Mouse (Mus musculus) liver, embryonic 16.5 days (tissue): ENCODE measurements around the gene Tmem267. TPM values are rescaled to one million over a fixed set of nuclear protein-coding genes. Genes with fewer than 3 reads are reported as not detected.

Experiments
- ATAC-seq: fragments of 200-750 bp; cut with Nextera tagmentation; 2 replicates; pipeline ENCODE4 v1.8.0; 2017; ENCODE audit warnings: low read depth, mild to moderate bottlenecking, moderate number of reproducible peaks, moderate library complexity
- H3K27ac ChIP-seq: fragments of 300-500 bp; sonication (generic); 2 replicates; pipeline ENCODE4 v1.5.1; 2014; ENCODE audit warnings: mild to moderate bottlenecking, low read length
- H3K27me3 ChIP-seq: fragments of 300-500 bp; sonication (generic); 2 replicates; pipeline ENCODE4 v1.6.1; 2014; ENCODE audit warnings: low read depth, low read length, mixed read lengths; ENCODE audit not compliant: control insufficient read depth, insufficient read depth
- H3K36me3 ChIP-seq: fragments of 300-500 bp; sonication (generic); 2 replicates; pipeline ENCODE4 v1.6.1; 2014; ENCODE audit warnings: mild to moderate bottlenecking; ENCODE audit not compliant: control insufficient read depth, insufficient read depth
- H3K4me1 ChIP-seq: fragments of 300-500 bp; sonication (generic); 2 replicates; pipeline ENCODE4 v1.6.1; 2014; ENCODE audit warnings: low read depth, low read length, mixed read lengths; ENCODE audit not compliant: control insufficient read depth
- H3K4me2 ChIP-seq: fragments of 300-500 bp; sonication (generic); 2 replicates; pipeline ENCODE4 v1.6.1; 2014; ENCODE audit warnings: low read depth, low read length, mixed read lengths
- H3K4me3 ChIP-seq: fragments of 300-500 bp; sonication (generic); 2 replicates; pipeline ENCODE4 v1.5.1; 2014; ENCODE audit warnings: low read depth, mild to moderate bottlenecking, low read length
- H3K9ac ChIP-seq: fragments of 300-500 bp; sonication (generic); 2 replicates; pipeline ENCODE4 v1.6.1; 2014; ENCODE audit warnings: low read depth, low read length
- H3K9me3 ChIP-seq: fragments of 300-500 bp; sonication (generic); replicated peaks from 2 replicates; pipeline ENCODE4 v1.6.1; 2016; ENCODE audit warnings: low read length; ENCODE audit not compliant: control insufficient read depth
- WGBS: fragments of 180-500 bp; shearing (Covaris S2); extraction: QIAGEN DNeasy Blood & Tissue Kit; methylation state at CpG from one replicate; pipeline ENCODE4 v1.1.7; 2014; ENCODE audit not compliant: insufficient replicate concordance; 5-methylcytosine and 5-hydroxymethylcytosine counted together
- polyA plus RNA-seq: library from polyadenylated mRNA; unstranded; fragments of >200 nt; fragmentation: Nextera tagmentation; extraction: Ambion mirVana; gene quantifications from 2 replicates; pipeline ENCODE4 v1.2.1, GENCODE M21; 2015

The Tmem267 gene
- polyA plus RNA-seq = 0.33 and 0.35 TPM in 2 replicates

DNA sequence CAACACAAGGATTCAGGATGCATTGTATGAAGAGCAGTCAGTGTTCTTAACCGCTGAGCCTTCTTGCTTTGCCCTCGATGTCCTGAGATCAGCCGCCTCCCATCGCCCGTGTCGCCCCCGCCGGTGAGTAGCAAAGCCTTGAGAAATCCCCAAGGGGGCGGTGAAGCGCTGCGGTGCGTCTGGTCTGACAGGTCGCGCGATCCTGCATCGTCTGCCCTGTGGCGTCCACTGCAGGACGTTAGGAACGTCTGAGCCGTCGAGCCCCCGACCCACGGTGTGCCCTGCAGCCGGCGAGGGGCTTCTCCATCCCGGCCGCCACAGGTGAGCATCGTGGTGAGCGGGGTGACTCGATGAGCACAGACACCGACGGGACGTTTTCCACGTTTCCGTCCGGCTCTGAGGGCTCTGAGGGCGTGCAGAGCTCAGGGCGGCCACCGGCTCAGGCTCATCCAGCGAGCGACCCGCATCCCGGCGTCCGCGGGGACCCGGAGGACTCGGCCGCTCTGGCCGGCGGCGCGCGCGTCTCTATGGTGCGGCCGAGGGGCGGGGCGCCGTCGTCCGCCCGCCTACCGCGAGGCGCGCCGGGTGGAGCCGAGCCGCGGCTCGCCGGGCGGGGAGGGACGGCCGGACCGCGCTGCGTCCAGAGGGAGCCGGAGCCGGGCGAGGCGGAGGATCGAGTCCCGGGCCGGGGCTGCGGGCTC lies at the start of gene Tmem267, which contains the start of gene 3110070M22Rik:
TSS of gene Tmem267 (plus strand) at position 160 of the 701 bp plus-strand sequence.
TSS of gene 3110070M22Rik (minus strand) at position 504 of the 701 bp plus-strand sequence.
- peaks cover 7% of the 10 kb centered on the region for H3K36me3 ChIP-seq
- H3K9ac ChIP-seq = peak within 1 kb of the TSS; percentile 50
- no peak; the same call in 1 of the 2 replicates for ATAC-seq
- no peaks in the 10 kb centered on the region for H3K27me3 ChIP-seq
- peak within 1 kb of the TSS; percentile 47 for H3K4me2 ChIP-seq
- no peaks in the 10 kb centered on the region for H3K4me1 ChIP-seq
- H3K9me3 ChIP-seq = peaks cover 8% of the 10 kb centered on the region
- 74% methylated on average over 87 of the region's 87 CpGs for WGBS
- no peak within 1 kb of the TSS for H3K27ac ChIP-seq
- H3K4me3 ChIP-seq = no peak within 1 kb of the TSS; the same call in 1 of the 2 replicates

DNA sequence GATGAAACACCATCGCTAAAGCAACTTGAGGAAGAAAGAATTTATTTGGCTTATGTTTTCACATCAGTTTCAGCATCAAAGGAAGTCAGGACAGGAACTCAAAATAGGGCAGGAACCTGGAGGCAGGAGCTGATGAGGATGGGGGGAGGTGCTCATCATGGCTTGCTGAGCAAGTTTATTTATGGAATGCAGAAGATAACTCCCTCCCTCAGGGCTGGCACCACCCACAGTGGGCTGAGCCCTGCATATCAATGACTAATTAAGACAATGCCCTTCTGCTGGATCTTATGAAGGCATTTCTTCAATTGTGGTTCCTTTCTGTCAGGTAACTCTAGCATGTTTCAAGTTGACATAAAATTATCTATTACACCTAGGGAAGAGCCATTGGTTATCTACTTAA lies 45.6 kb upstream of the Tmem267 start:
- no peaks in the 10 kb centered on the region for H3K9me3 ChIP-seq
- H3K4me3 ChIP-seq = no peak overlapping the region
- H3K4me1 ChIP-seq = no peaks in the 10 kb centered on the region
- peak; percentile 41; the same call in 1 of the 2 replicates for ATAC-seq
- H3K9ac ChIP-seq = no peak overlapping the region
- no peak overlapping the region for H3K4me2 ChIP-seq
- H3K36me3 ChIP-seq = peaks cover 22% of the 10 kb centered on the region
- WGBS = 58% methylated on average over 1 of the region's 1 CpGs
- no peak overlapping the region for H3K27ac ChIP-seq
- H3K27me3 ChIP-seq = no peaks in the 10 kb centered on the region

DNA sequence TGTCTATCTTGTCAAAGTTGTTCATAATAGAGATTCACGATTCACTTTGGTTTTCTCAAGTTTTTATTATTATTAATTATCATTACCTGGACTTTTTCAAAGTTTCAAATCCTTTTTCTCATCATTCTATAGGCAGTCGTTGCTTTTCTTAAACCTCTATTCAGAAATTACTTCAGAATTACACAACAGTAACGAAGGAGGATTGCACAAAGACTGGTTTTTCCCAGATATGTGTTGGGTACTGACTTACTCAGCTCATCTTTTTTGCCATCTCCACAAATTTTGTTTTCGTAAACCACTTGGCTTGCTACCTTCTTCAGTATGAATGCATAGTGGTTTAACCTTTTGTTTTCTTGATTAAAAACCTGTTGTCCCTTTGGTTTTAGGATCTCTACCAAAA lies 34.3 kb upstream of the Tmem267 start:
- Histone ChIP-seq H3K27me3 (no peaks in the 10 kb centered on the region), H3K9me3 (no peaks in the 10 kb centered on the region; the same call in 1 of the 2 replicates), H3K4me3 (no peak overlapping the region), H3K36me3 (peaks cover 30% of the 10 kb centered on the region), H3K4me1 (no peaks in the 10 kb centered on the region), H3K9ac (no peak overlapping the region), H3K27ac (no peak overlapping the region), H3K4me2 (no peak overlapping the region)
- ATAC-seq = no peak
- 71% methylated on average over 4 of the region's 4 CpGs for WGBS

DNA sequence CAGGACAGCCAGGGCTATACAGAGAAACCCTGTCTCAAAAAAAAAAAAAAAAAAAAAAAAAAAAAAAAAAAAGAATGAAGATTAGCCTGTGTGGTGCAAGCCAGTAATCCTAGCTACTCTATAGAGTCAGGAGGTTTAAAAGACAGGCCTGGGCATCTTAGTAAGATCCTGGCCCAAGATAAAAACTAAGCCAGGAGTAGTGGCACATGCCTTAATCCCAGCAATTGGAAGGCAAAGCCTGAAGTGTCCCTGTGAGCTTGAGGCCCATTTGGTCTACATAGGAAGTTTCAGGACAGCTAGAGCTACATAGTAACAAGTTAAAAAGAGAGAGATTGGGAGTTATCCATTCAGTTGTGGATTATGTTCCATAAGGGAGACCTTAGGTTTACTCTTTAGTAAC lies 32.8 kb upstream of the Tmem267 start:
- Histone ChIP-seq H3K9ac (no peak overlapping the region), H3K27me3 (no peaks in the 10 kb centered on the region), H3K36me3 (peaks cover 25% of the 10 kb centered on the region), H3K9me3 (no peaks in the 10 kb centered on the region; the same call in 1 of the 2 replicates), H3K4me2 (no peak overlapping the region), H3K4me3 (no peak overlapping the region), H3K27ac (no peak overlapping the region), H3K4me1 (no peaks in the 10 kb centered on the region)
- no peak for ATAC-seq

DNA sequence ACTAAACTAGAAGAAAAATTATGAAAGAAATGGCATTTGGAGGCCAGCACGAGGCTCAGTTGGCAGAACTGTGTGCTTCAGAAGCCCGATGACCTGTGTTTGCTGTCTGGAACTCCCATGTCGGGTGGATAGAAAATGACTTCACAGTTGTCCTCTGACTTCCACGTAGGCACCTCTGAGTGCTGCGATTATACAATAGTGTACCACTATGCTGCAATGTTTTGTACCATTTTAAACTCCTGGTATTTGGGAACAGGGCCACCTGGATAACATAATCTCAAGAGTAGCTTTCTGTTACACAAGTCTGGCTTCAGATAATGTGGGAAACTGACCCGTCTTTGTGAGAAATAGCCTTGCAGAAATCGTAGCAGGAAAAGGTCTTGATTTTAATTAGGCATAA lies 31.5 kb upstream of the Tmem267 start:
- no peak for ATAC-seq
- WGBS = 76% methylated on average over 7 of the region's 7 CpGs
- Histone ChIP-seq H3K36me3 (peaks cover 14% of the 10 kb centered on the region), H3K9ac (no peak overlapping the region), H3K27ac (no peak overlapping the region), H3K9me3 (no peaks in the 10 kb centered on the region), H3K4me2 (no peak overlapping the region), H3K27me3 (no peaks in the 10 kb centered on the region), H3K4me1 (no peaks in the 10 kb centered on the region), H3K4me3 (no peak overlapping the region)

DNA sequence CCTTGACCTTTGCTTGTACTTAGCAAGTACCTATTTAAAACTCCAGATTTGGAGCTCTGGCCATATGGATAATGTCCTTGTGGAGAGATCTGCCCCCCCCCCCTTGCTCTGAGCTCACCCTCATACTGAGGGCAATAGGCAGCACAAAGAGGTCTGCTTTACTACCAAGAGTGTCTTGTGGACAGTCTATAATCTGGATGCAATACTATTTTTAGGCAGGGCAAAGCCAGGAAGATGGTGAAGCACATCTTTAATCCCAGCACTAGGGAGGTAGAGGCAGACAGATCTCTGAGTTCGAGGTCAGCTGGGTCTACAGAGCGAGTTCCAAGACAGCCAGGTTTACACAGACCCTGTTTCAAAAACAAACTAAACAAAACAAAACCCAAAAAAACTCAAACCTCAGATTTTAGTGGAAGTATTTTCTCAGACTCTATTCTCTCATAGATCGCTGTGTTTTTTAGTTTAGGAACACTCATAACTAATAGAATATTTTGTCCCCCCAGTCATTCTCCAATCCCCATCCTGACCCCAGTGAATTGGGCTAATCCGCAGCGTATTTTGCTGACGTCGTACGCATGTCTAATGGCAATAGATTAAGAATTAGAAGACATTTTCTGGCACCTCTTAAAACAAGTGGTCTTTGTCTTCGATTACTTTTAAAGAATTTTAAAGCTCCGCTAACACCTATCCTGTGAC lies 25.8 kb upstream of the Tmem267 start:
- Histone ChIP-seq H3K9ac (peak overlapping the region; percentile 70), H3K27ac (peak overlapping the region; percentile 84), H3K4me2 (peak overlapping the region; percentile 62), H3K9me3 (no peaks in the 10 kb centered on the region), H3K36me3 (no peaks in the 10 kb centered on the region; the same call in 1 of the 2 replicates), H3K27me3 (no peaks in the 10 kb centered on the region), H3K4me3 (peak overlapping the region; percentile 75), H3K4me1 (peaks cover 9% of the 10 kb centered on the region)
- 9% methylated on average over 10 of the region's 10 CpGs for WGBS
- ATAC-seq = peak; percentile 57

DNA sequence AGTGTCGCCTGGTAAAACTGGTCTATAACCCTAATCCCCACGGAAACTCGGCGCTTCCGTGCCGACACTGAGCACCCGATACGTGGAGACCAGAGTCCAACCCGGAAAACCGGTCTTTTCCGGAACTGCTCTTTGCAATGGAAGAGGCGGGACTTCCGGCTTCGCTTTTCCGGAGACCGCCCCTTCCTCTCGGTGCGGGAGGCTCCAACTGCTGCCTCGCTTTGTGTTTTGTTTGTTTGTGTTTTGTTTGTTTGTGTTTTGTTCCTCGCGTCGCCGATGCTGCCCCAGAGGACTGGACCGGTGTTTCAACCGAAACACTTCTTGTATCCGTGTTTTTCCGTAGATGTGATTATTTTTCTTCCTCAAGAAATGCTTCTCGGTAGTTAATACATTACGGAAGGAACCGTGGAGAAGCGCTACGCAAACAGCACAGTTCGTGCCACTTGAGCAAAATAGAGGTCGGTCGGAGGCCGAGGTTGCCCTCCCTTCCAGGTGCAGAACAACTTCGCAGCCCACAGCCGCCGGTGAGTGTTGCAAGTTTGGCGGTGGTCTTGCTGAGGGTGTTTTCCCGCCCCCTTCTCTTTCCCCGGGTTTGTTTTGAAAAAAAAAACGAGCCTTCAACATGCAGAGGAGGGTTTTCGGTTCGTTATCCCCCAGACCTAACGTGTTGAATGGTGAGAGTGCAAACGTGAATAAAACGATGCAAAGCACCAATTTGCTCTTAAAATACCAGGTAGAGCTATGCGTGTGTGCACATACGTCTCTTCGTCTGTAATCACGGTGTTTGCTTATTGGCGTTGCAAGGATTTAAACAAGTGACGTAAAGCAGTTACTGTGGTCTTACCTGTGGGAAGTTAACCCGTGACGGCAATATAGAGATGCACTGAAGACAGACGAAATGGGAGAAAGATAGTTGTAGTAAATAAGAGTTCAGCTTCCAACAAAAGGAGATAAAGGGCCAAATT lies 25.0 kb upstream of the Tmem267 start, which contains the start of gene 4833420G17Rik:
TSS of gene 4833420G17Rik (plus strand) at position 173 of the 965 bp plus-strand sequence.
- peak; percentile 99 for ATAC-seq
- Histone ChIP-seq H3K9ac (peak within 1 kb of the TSS; percentile 70), H3K4me1 (peaks cover 9% of the 10 kb centered on the region), H3K27me3 (no peaks in the 10 kb centered on the region), H3K27ac (peak within 1 kb of the TSS; percentile 84), H3K9me3 (no peaks in the 10 kb centered on the region), H3K4me3 (peak within 1 kb of the TSS; percentile 75), H3K4me2 (peak within 1 kb of the TSS; percentile 83), H3K36me3 (no peaks in the 10 kb centered on the region; the same call in 1 of the 2 replicates)
- WGBS = 6% methylated on average over 57 of the region's 57 CpGs

DNA sequence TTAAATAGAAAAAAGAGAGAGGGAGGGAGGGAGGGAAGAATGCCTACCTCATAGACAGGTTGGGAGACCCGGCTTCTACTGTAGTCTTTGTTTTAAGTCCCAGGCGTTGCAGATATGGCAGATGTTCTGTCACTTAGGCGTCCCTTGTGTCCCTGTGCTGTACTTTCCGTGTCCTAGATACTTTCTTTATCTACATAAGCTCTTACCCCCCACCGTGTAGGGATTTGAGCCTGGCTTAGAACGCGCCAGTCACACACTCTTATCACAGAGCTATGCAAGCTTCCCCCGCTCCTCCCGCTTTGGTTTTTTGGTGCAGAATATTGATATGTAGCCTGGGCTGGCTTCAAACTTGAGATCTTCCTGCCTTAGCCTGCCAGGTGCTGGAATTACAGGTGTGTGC lies 11.2 kb upstream of the Tmem267 start:
- Histone ChIP-seq H3K27me3 (no peaks in the 10 kb centered on the region), H3K9ac (no peak overlapping the region), H3K4me1 (no peaks in the 10 kb centered on the region), H3K27ac (no peak overlapping the region), H3K9me3 (no peaks in the 10 kb centered on the region), H3K4me2 (no peak overlapping the region), H3K36me3 (peaks cover 22% of the 10 kb centered on the region), H3K4me3 (no peak overlapping the region)
- 62% methylated on average over 9 of the region's 9 CpGs for WGBS
- no peak for ATAC-seq
